Mouse (Mus musculus) brain, embryonic 14.5 days (tissue): ENCODE measurements around the gene Coro2b. TPM values are rescaled to one million over a fixed set of nuclear protein-coding genes. Genes with fewer than 3 reads are reported as not detected.

Source experiments
- DNase-seq: peaks from one replicate; pipeline ENCODE4 v3.0.0-alpha.2; 2011; ENCODE audit warnings: low read depth
- CTCF ChIP-seq: fragments of 200-500 bp; IDR thresholded peaks from 2 replicates; pipeline ENCODE4 v1.5.1; 2012; ENCODE audit warnings: inconsistent platforms, mild to moderate bottlenecking, moderate library complexity, borderline replicate concordance; ENCODE audit not compliant: insufficient read depth, insufficient read length; ENCODE audit errors: extremely low read depth
- POLR2A ChIP-seq: fragments of 200-500 bp; IDR thresholded peaks from 2 replicates; pipeline ENCODE4 v1.6.1; 2012; ENCODE audit warnings: mild to moderate bottlenecking, inconsistent platforms, borderline replicate concordance; ENCODE audit not compliant: poor library complexity, insufficient read depth, insufficient read length, severe bottlenecking; ENCODE audit errors: extremely low read depth
- polyA plus RNA-seq: library from polyadenylated mRNA; depleted of rRNA; stranded (reverse); fragments of >200 nt; gene quantifications from 2 replicates; pipeline ENCODE4 v1.2.3, GENCODE M21; 2012; rRNA removed

Coro2b gene
- polyA plus RNA-seq, 1 experiment = 92.7 TPM

GRCm38 (mm10) chr9:62371745-62372555, 164.9 kb downstream of the Coro2b start:
- DNase-seq = no peak
- no peak for TF ChIP-seq POLR2A
- no peak for TF ChIP-seq CTCF

GRCm38 (mm10) chr9:62370648-62371280, 166.1 kb downstream of the Coro2b start:
- DNase-seq = no peak
- TF ChIP-seq POLR2A (no peak), CTCF (no peak)

DNA sequence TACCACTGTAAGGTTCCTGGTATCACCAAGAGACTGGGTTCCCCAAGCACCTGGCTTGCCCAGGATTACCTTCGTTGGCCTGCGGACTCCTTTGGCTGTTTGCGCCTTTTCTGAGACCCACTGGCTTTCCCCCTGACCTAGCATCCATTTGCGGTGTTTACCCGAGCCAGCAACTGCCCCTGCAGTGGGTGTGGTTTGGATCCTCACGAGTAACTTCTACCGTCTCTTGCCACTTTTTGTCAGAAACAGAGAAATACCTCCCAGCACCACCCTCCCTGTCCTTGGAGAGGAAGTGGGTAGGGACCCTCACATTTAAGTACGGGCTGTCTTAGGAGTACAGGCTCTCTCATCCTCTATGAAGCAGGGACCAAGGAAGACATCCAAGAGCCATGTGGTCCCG, 166.7 kb downstream of the Coro2b start:
- DNase-seq = no peak
- no peak for TF ChIP-seq POLR2A
- TF ChIP-seq CTCF = no peak

Other genes starting within 250 kb of the Coro2b start
- gene Anp32a, start 195.8 kb downstream of the Coro2b start, polyA plus RNA-seq = 207 and 332 TPM in 2 replicates
- 1.8 and 4.2 TPM in 2 replicates for gene Itga11, start 140.8 kb upstream of the Coro2b start, polyA plus RNA-seq